Mouse (Mus musculus): Measurements from ENCODE around the gene Dmrt3. TPM values are rescaled to one million over a fixed set of nuclear protein-coding genes. Genes with fewer than 3 reads are reported as not detected.

The Dmrt3 gene
- polyA plus RNA-seq, 1 experiment, result 2.8 TPM

- TF ChIP-seq POLR2A (IDR thresholded peaks at IDR 0.05; ENCODE audit: control insufficient read depth, extremely low read depth, insufficient read depth, low read length, poor library complexity), result no peak
- Histone ChIP-seq H3K27me3 (ENCODE audit: control insufficient read depth, insufficient read depth, low read length) (peaks cover 16% of the 10 kb centered on the region; the same call in 1 of the 2 replicates), H3K4me3 (ENCODE audit: control insufficient read depth, insufficient read depth, low read length) (no peak overlapping the region)
Observed at GRCm38 (mm10) chr19:25613476-25614300, 3.6 kb downstream of the Dmrt3 start.

GRCm38 (mm10) chr19:25615889-25616288 lies 5.8 kb downstream of the Dmrt3 start:
- H3K27me3 ChIP-seq (ENCODE audit: control insufficient read depth, insufficient read depth, low read length), result peaks cover 11% of the 10 kb centered on the region; the same call in 1 of the 2 replicates
- 29% methylated on average over 6 of the region's 6 CpGs for WGBS
- H3K4me1 ChIP-seq (replicated peaks; ENCODE audit: control insufficient read depth, insufficient read depth, low read length), result no peaks in the 10 kb centered on the region
- no peaks in the 10 kb centered on the region for H3K36me3 ChIP-seq (ENCODE audit: control insufficient read depth, insufficient read depth, low read length)
- no peak overlapping the region for H3K4me3 ChIP-seq (ENCODE audit: control insufficient read depth, insufficient read depth, low read length)
- DNase-seq, result no peak
- no peak overlapping the region for H3K27ac ChIP-seq (ENCODE audit: control insufficient read depth, insufficient read depth, low read length)
- no peak for TF ChIP-seq POLR2A (IDR thresholded peaks at IDR 0.05; ENCODE audit: control insufficient read depth, extremely low read depth, insufficient read depth, low read length, poor library complexity)
- TF ChIP-seq CTCF (IDR thresholded peaks at IDR 0.05; ENCODE audit: borderline replicate concordance, control insufficient read depth, extremely low read depth, insufficient read depth, low read length, poor library complexity), result no peak

More at GRCm38 (mm10) chr19:25613476-25614300, 3.6 kb downstream of the Dmrt3 start:
- H3K27ac ChIP-seq (ENCODE audit: control insufficient read depth, insufficient read depth, low read length), result no peak overlapping the region
- H3K36me3 ChIP-seq (ENCODE audit: control insufficient read depth, insufficient read depth, low read length), result no peaks in the 10 kb centered on the region
- 17% methylated on average over 13 of the region's 13 CpGs for WGBS
- DNase-seq, result no peak
- no peaks in the 10 kb centered on the region for H3K4me1 ChIP-seq (replicated peaks; ENCODE audit: control insufficient read depth, insufficient read depth, low read length)

GRCm38 (mm10) chr19:25622291-25623251 lies 12.5 kb downstream of the Dmrt3 start:
- peak; percentile 35 for DNase-seq
- WGBS, result 32% methylated on average over 54 of the region's 54 CpGs
- Histone ChIP-seq H3K27ac (ENCODE audit: control insufficient read depth, insufficient read depth, low read length) (no peak overlapping the region), H3K36me3 (ENCODE audit: control insufficient read depth, insufficient read depth, low read length) (no peaks in the 10 kb centered on the region), H3K4me3 (ENCODE audit: control insufficient read depth, insufficient read depth, low read length) (no peak overlapping the region), H3K4me1 (replicated peaks; ENCODE audit: control insufficient read depth, insufficient read depth, low read length) (no peaks in the 10 kb centered on the region), H3K27me3 (ENCODE audit: control insufficient read depth, insufficient read depth, low read length) (no peaks in the 10 kb centered on the region)
- TF ChIP-seq CTCF (IDR thresholded peaks at IDR 0.05; ENCODE audit: borderline replicate concordance, control insufficient read depth, extremely low read depth, insufficient read depth, low read length, poor library complexity) (peak; percentile 74; the same call in 1 of the 2 replicates), POLR2A (IDR thresholded peaks at IDR 0.05; ENCODE audit: control insufficient read depth, extremely low read depth, insufficient read depth, low read length, poor library complexity) (no peak)

- 15% methylated on average over 9 of the region's 9 CpGs for WGBS
- Histone ChIP-seq H3K27me3 (ENCODE audit: control insufficient read depth, insufficient read depth, low read length) (no peaks in the 10 kb centered on the region), H3K4me3 (ENCODE audit: control insufficient read depth, insufficient read depth, low read length) (no peak overlapping the region), H3K4me1 (replicated peaks; ENCODE audit: control insufficient read depth, insufficient read depth, low read length) (no peaks in the 10 kb centered on the region), H3K36me3 (ENCODE audit: control insufficient read depth, insufficient read depth, low read length) (no peaks in the 10 kb centered on the region), H3K27ac (ENCODE audit: control insufficient read depth, insufficient read depth, low read length) (no peak overlapping the region)
- peak; percentile 29 for DNase-seq
- TF ChIP-seq POLR2A (IDR thresholded peaks at IDR 0.05; ENCODE audit: control insufficient read depth, extremely low read depth, insufficient read depth, low read length, poor library complexity) (no peak), CTCF (IDR thresholded peaks at IDR 0.05; ENCODE audit: borderline replicate concordance, control insufficient read depth, extremely low read depth, insufficient read depth, low read length, poor library complexity) (peak; percentile 38; the same call in 1 of the 2 replicates)
Observed at GRCm38 (mm10) chr19:25628490-25628889, 18.4 kb downstream of the Dmrt3 start.

GRCm38 (mm10) chr19:25635119-25635518 lies 25.0 kb downstream of the Dmrt3 start:
- 69% methylated on average over 5 of the region's 5 CpGs for WGBS
- Histone ChIP-seq H3K4me1 (replicated peaks; ENCODE audit: control insufficient read depth, insufficient read depth, low read length) (no peaks in the 10 kb centered on the region), H3K4me3 (ENCODE audit: control insufficient read depth, insufficient read depth, low read length) (no peak overlapping the region), H3K27ac (ENCODE audit: control insufficient read depth, insufficient read depth, low read length) (no peak overlapping the region), H3K27me3 (ENCODE audit: control insufficient read depth, insufficient read depth, low read length) (no peaks in the 10 kb centered on the region), H3K36me3 (ENCODE audit: control insufficient read depth, insufficient read depth, low read length) (no peaks in the 10 kb centered on the region)
- no peak for DNase-seq
- TF ChIP-seq CTCF (IDR thresholded peaks at IDR 0.05; ENCODE audit: borderline replicate concordance, control insufficient read depth, extremely low read depth, insufficient read depth, low read length, poor library complexity) (no peak), POLR2A (IDR thresholded peaks at IDR 0.05; ENCODE audit: control insufficient read depth, extremely low read depth, insufficient read depth, low read length, poor library complexity) (no peak)

- Histone ChIP-seq H3K4me3 (ENCODE audit: control insufficient read depth, insufficient read depth, low read length) (no peak overlapping the region), H3K27ac (ENCODE audit: control insufficient read depth, insufficient read depth, low read length) (no peak overlapping the region)
Observed at GRCm38 (mm10) chr19:25635622-25636244, 25.6 kb downstream of the Dmrt3 start.

More at GRCm38 (mm10) chr19:25635622-25636244, 25.6 kb downstream of the Dmrt3 start:
- no peak for DNase-seq
- WGBS, result 21% methylated on average over 22 of the region's 22 CpGs
- Histone ChIP-seq H3K36me3 (ENCODE audit: control insufficient read depth, insufficient read depth, low read length) (no peaks in the 10 kb centered on the region), H3K27me3 (ENCODE audit: control insufficient read depth, insufficient read depth, low read length) (no peaks in the 10 kb centered on the region), H3K4me1 (replicated peaks; ENCODE audit: control insufficient read depth, insufficient read depth, low read length) (no peaks in the 10 kb centered on the region)
- 0 out of 2 replicates have a peak, but pooled peaks have one; percentile 43 for TF ChIP-seq CTCF (IDR thresholded peaks at IDR 0.05; ENCODE audit: borderline replicate concordance, control insufficient read depth, extremely low read depth, insufficient read depth, low read length, poor library complexity)
- no peak for TF ChIP-seq POLR2A (IDR thresholded peaks at IDR 0.05; ENCODE audit: control insufficient read depth, extremely low read depth, insufficient read depth, low read length, poor library complexity)

Data from thymus, adult 2 months (tissue).